7 mouse cellular contexts compared by ENCODE assay signal in genomic region chr3:28107446-28108004, GRCm38 (mm10).
DNase-seq lines count a peak whose midpoint lies in the region; ATAC-seq and TF ChIP-seq lines count a peak whose summit lies in the region.

No protein-coding gene starts in this region.

- no peaks in the 10 kb centered on the region; the same call in 1 of the 2 replicates for H3K4me1 ChIP-seq in embryonic facial prominence, embryonic 10.5 days
- H3K4me1 ChIP-seq in stomach, embryonic 15.5 days: peaks cover 3% of the 10 kb centered on the region; the same call in 1 of the 2 replicates

- H3K9me3 ChIP-seq in embryonic facial prominence, embryonic 10.5 days: no peaks in the 10 kb centered on the region
- no peaks in the 10 kb centered on the region for H3K9me3 ChIP-seq in stomach, embryonic 15.5 days

- H3K9ac ChIP-seq in stomach, embryonic 15.5 days: no peak overlapping the region

- peak; percentile 80 to 83 for ATAC-seq in hematopoietic stem cell, adult 5-6 weeks (replicated peaks in 1 of 2; ENCODE audit: insufficient read depth in 1 of 2, low FRiP score in 2 of 2, low TSS enrichment in 1 of 2, low read depth in 1 of 2, poor library complexity in 2 of 2, severe bottlenecking in 2 of 2)
- ATAC-seq in megakaryocyte-erythroid progenitor cell, adult 5-6 weeks (replicated peaks; ENCODE audit: low FRiP score, low TSS enrichment, poor library complexity, severe bottlenecking): peak; percentile 67
- ATAC-seq in stomach, embryonic 15.5 days (ENCODE audit: insufficient read depth, low FRiP score, low read depth): peak; percentile 47; the same call in 1 of the 2 replicates

- H3K27ac ChIP-seq in embryonic facial prominence, embryonic 10.5 days (replicated peaks): no peak overlapping the region
- no peak overlapping the region for H3K27ac ChIP-seq in layer of hippocampus, adult 2 months
- H3K27ac ChIP-seq in stomach, embryonic 15.5 days: no peak overlapping the region

- H3K27me3 ChIP-seq in embryonic facial prominence, embryonic 10.5 days (replicated peaks; ENCODE audit: low read depth, poor library complexity, severe bottlenecking): no peaks in the 10 kb centered on the region
- H3K27me3 ChIP-seq in stomach, embryonic 15.5 days (replicated peaks): no peaks in the 10 kb centered on the region

- no peak overlapping the region for H3K4me2 ChIP-seq in stomach, embryonic 15.5 days

- no peaks in the 10 kb centered on the region for H3K36me3 ChIP-seq in embryonic facial prominence, embryonic 10.5 days (replicated peaks)
- no peaks in the 10 kb centered on the region for H3K36me3 ChIP-seq in stomach, embryonic 15.5 days

- peak; percentile 92 for TF ChIP-seq CTCF in layer of hippocampus, adult 2 months (conservative IDR thresholded peaks at IDR 0.05)

- no peak overlapping the region for H3K4me3 ChIP-seq in embryonic facial prominence, embryonic 10.5 days
- H3K4me3 ChIP-seq in layer of hippocampus, adult 2 months: no peak overlapping the region
- H3K4me3 ChIP-seq in stomach, embryonic 15.5 days (replicated peaks): no peak overlapping the region

- DNase-seq in 3134 (ENCODE audit: extremely low read depth, insufficient read length, low spot score): peak; percentile 18
- DNase-seq in ES-CJ7 (ENCODE audit: low read depth, low spot score): peak; percentile 51
- peak; percentile 24 for DNase-seq in embryonic facial prominence, embryonic 10.5 days (ENCODE audit: low spot score)
- DNase-seq in layer of hippocampus, adult 2 months (ENCODE audit: low spot score in 2 of 2): peak; percentile 41 to 58

- 47% methylated on average over 6 of the region's 6 CpGs for WGBS in embryonic facial prominence, embryonic 10.5 days
- WGBS in stomach, embryonic 15.5 days: 35% methylated on average over 6 of the region's 6 CpGs
